Mouse (Mus musculus): ENCODE data around the gene Lrrc19. TPM values are rescaled to one million over a fixed set of nuclear protein-coding genes. Genes with fewer than 3 reads are reported as not detected.
"Not testable (repeated sequence)": the region's sequence is repeated elsewhere in the genome, so short reads cannot be mapped to it uniquely, and the experiment has no call there.

Gene Lrrc19
- polyA plus RNA-seq, 2 experiments, result 0.40 TPM; not detected in 1

- Histone ChIP-seq H3K9ac (ENCODE audit: low read depth, low read length, severe bottlenecking) (no peak overlapping the region), H3K9me3 (ENCODE audit: control insufficient read depth, low read length) (no peaks in the 10 kb centered on the region), H3K27ac (replicated peaks; ENCODE audit: low read depth, low read length) (no peak overlapping the region), H3K27me3 (ENCODE audit: control insufficient read depth, insufficient read depth, low read length) (no peaks in the 10 kb centered on the region), H3K4me3 (replicated peaks; ENCODE audit: low read length) (no peak overlapping the region), H3K4me2 (replicated peaks; ENCODE audit: low read depth, low read length, severe bottlenecking) (no peak overlapping the region), H3K36me3 (ENCODE audit: control insufficient read depth, insufficient read depth, low read length) (peaks cover 32% of the 10 kb centered on the region), H3K4me1 (ENCODE audit: control insufficient read depth, insufficient read depth, low read length) (no peaks in the 10 kb centered on the region)
- DNase-seq (ENCODE audit: low spot score) (no peak), ATAC-seq (ENCODE audit: low FRiP score, low read depth) (no peak)
- TF ChIP-seq POLR2A (IDR thresholded peaks at IDR 0.05; ENCODE audit: borderline replicate concordance, extremely low read depth, insufficient read depth, insufficient read length), result no peak
- 54% methylated on average over 1 of the region's 1 CpGs for WGBS
These were observed 32.1 kb upstream of the Lrrc19 start for GRCm38 (mm10) chr4:94682029-94682428.

DNA sequence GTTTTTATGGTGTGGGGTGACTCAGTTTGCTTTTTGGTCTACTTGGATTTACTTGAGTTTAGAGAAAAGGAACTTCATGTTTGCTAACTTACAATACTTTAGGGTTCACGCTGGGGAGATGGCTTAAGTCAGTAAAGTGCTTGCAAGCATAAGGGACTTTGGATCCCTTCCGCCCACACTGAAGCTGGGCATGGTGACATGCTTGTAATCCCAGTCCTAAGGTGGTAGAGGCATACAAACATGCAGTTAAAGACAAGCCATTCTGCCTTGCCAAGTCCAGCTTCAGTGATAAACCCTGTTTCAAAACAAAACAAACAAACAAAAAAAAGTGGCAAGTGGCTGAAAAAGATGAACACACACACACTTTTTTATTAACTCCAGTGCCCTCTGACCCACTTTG lies 31.2 kb upstream of the Lrrc19 start:
- TF ChIP-seq POLR2A (IDR thresholded peaks at IDR 0.05; ENCODE audit: borderline replicate concordance, extremely low read depth, insufficient read depth, insufficient read length), result no peak
- no peak overlapping the region for H3K27ac ChIP-seq (replicated peaks; ENCODE audit: low read depth, low read length)
- H3K27me3 ChIP-seq (ENCODE audit: control insufficient read depth, insufficient read depth, low read length), result no peaks in the 10 kb centered on the region
- DNase-seq (ENCODE audit: low spot score), result no peak
- 84% methylated on average over 2 of the region's 2 CpGs for WGBS
- no peak overlapping the region for H3K4me2 ChIP-seq (replicated peaks; ENCODE audit: low read depth, low read length, severe bottlenecking)
- H3K9me3 ChIP-seq (ENCODE audit: control insufficient read depth, low read length), result no peaks in the 10 kb centered on the region
- H3K9ac ChIP-seq (ENCODE audit: low read depth, low read length, severe bottlenecking), result no peak overlapping the region
- H3K36me3 ChIP-seq (ENCODE audit: control insufficient read depth, insufficient read depth, low read length), result peaks cover 27% of the 10 kb centered on the region
- no peak overlapping the region for H3K4me3 ChIP-seq (replicated peaks; ENCODE audit: low read length)
- no peaks in the 10 kb centered on the region for H3K4me1 ChIP-seq (ENCODE audit: control insufficient read depth, insufficient read depth, low read length)
- ATAC-seq (ENCODE audit: low FRiP score, low read depth), result no peak

DNA sequence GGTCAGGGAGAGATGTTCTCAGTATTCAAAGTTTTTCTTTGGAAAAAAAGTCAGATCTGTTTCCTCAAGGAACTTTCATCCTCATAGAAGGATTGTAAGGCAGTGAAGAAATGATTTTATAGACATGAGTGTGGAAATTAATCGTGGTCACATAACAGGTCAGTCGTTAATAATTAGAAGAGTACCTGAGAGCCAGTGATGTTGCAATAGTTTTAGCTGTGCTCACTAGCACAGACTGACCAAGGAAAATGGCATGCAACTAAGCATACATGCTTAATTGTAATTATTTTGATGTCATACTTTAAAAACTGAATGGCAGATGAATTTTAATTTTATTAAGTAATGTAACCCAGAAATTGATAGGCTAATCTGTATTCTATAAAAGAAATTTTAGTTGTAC lies 30.7 kb upstream of the Lrrc19 start:
- TF ChIP-seq POLR2A (IDR thresholded peaks at IDR 0.05; ENCODE audit: borderline replicate concordance, extremely low read depth, insufficient read depth, insufficient read length), result no peak
- no peak overlapping the region for H3K4me3 ChIP-seq (replicated peaks; ENCODE audit: low read length)
- H3K4me2 ChIP-seq (replicated peaks; ENCODE audit: low read depth, low read length, severe bottlenecking), result no peak overlapping the region
- H3K9me3 ChIP-seq (ENCODE audit: control insufficient read depth, low read length), result no peaks in the 10 kb centered on the region
- ATAC-seq (ENCODE audit: low FRiP score, low read depth) (no peak), DNase-seq (ENCODE audit: low spot score) (no peak)
- H3K27me3 ChIP-seq (ENCODE audit: control insufficient read depth, insufficient read depth, low read length), result no peaks in the 10 kb centered on the region
- no peak overlapping the region for H3K27ac ChIP-seq (replicated peaks; ENCODE audit: low read depth, low read length)
- H3K4me1 ChIP-seq (ENCODE audit: control insufficient read depth, insufficient read depth, low read length), result no peaks in the 10 kb centered on the region
- H3K9ac ChIP-seq (ENCODE audit: low read depth, low read length, severe bottlenecking), result no peak overlapping the region
- H3K36me3 ChIP-seq (ENCODE audit: control insufficient read depth, insufficient read depth, low read length), result peaks cover 24% of the 10 kb centered on the region
- 88% methylated on average over 2 of the region's 2 CpGs for WGBS

DNA sequence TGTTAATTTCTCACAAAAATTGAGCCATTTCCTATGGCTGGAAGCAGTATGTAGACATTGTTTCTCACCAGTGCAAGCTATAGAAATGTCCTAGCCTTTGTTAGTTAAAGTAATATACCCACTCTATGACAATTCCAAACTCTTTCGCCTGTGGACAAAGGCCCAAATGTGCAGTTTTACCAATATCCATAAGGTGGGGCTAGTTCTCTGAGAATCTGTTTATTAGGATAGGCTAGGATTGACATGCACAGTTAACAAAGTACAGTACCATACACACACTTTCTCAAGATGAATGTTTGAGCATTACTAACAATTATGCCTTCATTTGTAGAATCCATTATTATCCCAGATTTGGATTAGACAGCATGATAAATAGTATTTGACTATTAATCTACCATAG lies 19.8 kb upstream of the Lrrc19 start:
- peak; percentile 67 for DNase-seq (ENCODE audit: low spot score)
- peak; percentile 44; the same call in 1 of the 2 replicates for ATAC-seq (ENCODE audit: low FRiP score, low read depth)

GRCm38 (mm10) chr4:94650426-94651175 lies 657 bp upstream of the Lrrc19 start:
- not testable (repeated sequence) for H3K27me3 ChIP-seq (ENCODE audit: control insufficient read depth, insufficient read depth, low read length); ATAC-seq (ENCODE audit: low FRiP score, low read depth); H3K27ac ChIP-seq (replicated peaks; ENCODE audit: low read depth, low read length); H3K4me3 ChIP-seq (replicated peaks; ENCODE audit: low read length); H3K4me2 ChIP-seq (replicated peaks; ENCODE audit: low read depth, low read length, severe bottlenecking); H3K9ac ChIP-seq (ENCODE audit: low read depth, low read length, severe bottlenecking); DNase-seq (ENCODE audit: low spot score); H3K4me1 ChIP-seq (ENCODE audit: control insufficient read depth, insufficient read depth, low read length); H3K9me3 ChIP-seq (ENCODE audit: control insufficient read depth, low read length)
- H3K36me3 ChIP-seq (ENCODE audit: control insufficient read depth, insufficient read depth, low read length), result peaks cover 13% of the 10 kb centered on the region
- 58% methylated on average over 5 of the region's 5 CpGs for WGBS

More for the DNA sequence above, 19.8 kb upstream of the Lrrc19 start:
- Histone ChIP-seq H3K4me1 (ENCODE audit: control insufficient read depth, insufficient read depth, low read length) (no peaks in the 10 kb centered on the region), H3K9me3 (ENCODE audit: control insufficient read depth, low read length) (no peaks in the 10 kb centered on the region), H3K4me3 (replicated peaks; ENCODE audit: low read length) (no peak overlapping the region), H3K36me3 (ENCODE audit: control insufficient read depth, insufficient read depth, low read length) (peaks cover 3% of the 10 kb centered on the region; the same call in 1 of the 2 replicates), H3K9ac (ENCODE audit: low read depth, low read length, severe bottlenecking) (no peak overlapping the region), H3K4me2 (replicated peaks; ENCODE audit: low read depth, low read length, severe bottlenecking) (no peak overlapping the region), H3K27me3 (ENCODE audit: control insufficient read depth, insufficient read depth, low read length) (no peaks in the 10 kb centered on the region), H3K27ac (replicated peaks; ENCODE audit: low read depth, low read length) (no peak overlapping the region)
- WGBS, result 44% methylated on average over 1 of the region's 1 CpGs
- no peak for TF ChIP-seq POLR2A (IDR thresholded peaks at IDR 0.05; ENCODE audit: borderline replicate concordance, extremely low read depth, insufficient read depth, insufficient read length)
